Mouse (Mus musculus) embryonic facial prominence, embryonic 11.5 days (tissue): ENCODE data around the gene Epha8. TPM values are rescaled to one million over a fixed set of nuclear protein-coding genes. Genes with fewer than 3 reads are reported as not detected.
A peak's percentile ranks its signal among the peaks of the same experiment; 100 is the strongest.

ENCODE experiments used
- ATAC-seq: fragments of 200-750 bp; cut with Nextera tagmentation; replicated peaks from 2 replicates; pipeline ENCODE4 v1.8.0; 2017; ENCODE audit warnings: low read depth; ENCODE audit not compliant: insufficient number of reproducible peaks, low FRiP score, low TSS enrichment
- DNase-seq: peaks from one replicate; pipeline ENCODE4 v3.0.0-alpha.2; 2015; ENCODE audit warnings: low spot score
- H3K27ac ChIP-seq: fragments of 300-500 bp; sonication (generic); replicated peaks from 2 replicates; pipeline ENCODE4 v1.5.1; 2014; ENCODE audit warnings: mild to moderate bottlenecking, low read depth, low read length, control low read depth
- H3K27me3 ChIP-seq: fragments of 300-500 bp; sonication (generic); 2 replicates; pipeline ENCODE4 v1.6.1; 2014; ENCODE audit warnings: mild to moderate bottlenecking, low read length, moderate library complexity, mixed read lengths; ENCODE audit not compliant: control insufficient read depth, insufficient read depth
- H3K36me3 ChIP-seq: fragments of 300-500 bp; sonication (generic); replicated peaks from 2 replicates; pipeline ENCODE4 v1.6.1; 2014; ENCODE audit warnings: low read depth, mild to moderate bottlenecking, low read length, moderate library complexity, mixed read lengths; ENCODE audit not compliant: control insufficient read depth, insufficient read depth
- H3K4me1 ChIP-seq: fragments of 300-500 bp; sonication (generic); 2 replicates; pipeline ENCODE4 v1.6.1; 2014; ENCODE audit warnings: low read length, mixed read lengths; ENCODE audit not compliant: control insufficient read depth, insufficient read depth
- H3K4me2 ChIP-seq: fragments of 300-500 bp; sonication (generic); 2 replicates; pipeline ENCODE4 v1.6.1; 2014; ENCODE audit warnings: low read depth, mild to moderate bottlenecking, control low read depth, low read length, moderate library complexity
- H3K4me3 ChIP-seq: fragments of 300-500 bp; sonication (generic); 2 replicates; pipeline ENCODE4 v1.5.1; 2014; ENCODE audit warnings: low read depth, low read length, control low read depth
- H3K9ac ChIP-seq: fragments of 300-500 bp; sonication (generic); replicated peaks from 2 replicates; pipeline ENCODE4 v1.6.1; 2014; ENCODE audit warnings: mild to moderate bottlenecking, control low read depth, low read length
- H3K9me3 ChIP-seq: fragments of 300-500 bp; sonication (generic); replicated peaks from 2 replicates; pipeline ENCODE4 v1.6.1; 2016; ENCODE audit warnings: mild to moderate bottlenecking, low read length, inconsistent platforms, mixed read lengths; ENCODE audit not compliant: control insufficient read depth
- WGBS: fragments of 180-500 bp; shearing (Covaris S2); extraction: QIAGEN DNeasy Blood & Tissue Kit; methylation state at CpG from one replicate; pipeline ENCODE4 v1.1.7; 2014; 5-methylcytosine and 5-hydroxymethylcytosine counted together
- polyA plus RNA-seq: library from polyadenylated mRNA; unstranded; fragments of >200 nt; fragmentation: Nextera tagmentation; extraction: Ambion mirVana; gene quantifications from 2 replicates; pipeline ENCODE4 v1.2.1, GENCODE M21; 2014

Gene Epha8
- polyA plus RNA-seq, 1 experiment from 2014 or later, result 0.65 TPM

- Histone ChIP-seq H3K4me3 (no peak overlapping the region), H3K27me3 (no peaks in the 10 kb centered on the region; the same call in 1 of the 2 replicates), H3K36me3 (no peaks in the 10 kb centered on the region), H3K4me2 (no peak overlapping the region), H3K9ac (no peak overlapping the region), H3K4me1 (no peaks in the 10 kb centered on the region), H3K9me3 (no peaks in the 10 kb centered on the region), H3K27ac (no peak overlapping the region)
- ATAC-seq, result no peak
- no peak for DNase-seq
- 64% methylated on average over 9 of the region's 9 CpGs for WGBS
Measured at GRCm38 (mm10) chr4:136981993-136982695, 25.5 kb upstream of the Epha8 start.

DNA sequence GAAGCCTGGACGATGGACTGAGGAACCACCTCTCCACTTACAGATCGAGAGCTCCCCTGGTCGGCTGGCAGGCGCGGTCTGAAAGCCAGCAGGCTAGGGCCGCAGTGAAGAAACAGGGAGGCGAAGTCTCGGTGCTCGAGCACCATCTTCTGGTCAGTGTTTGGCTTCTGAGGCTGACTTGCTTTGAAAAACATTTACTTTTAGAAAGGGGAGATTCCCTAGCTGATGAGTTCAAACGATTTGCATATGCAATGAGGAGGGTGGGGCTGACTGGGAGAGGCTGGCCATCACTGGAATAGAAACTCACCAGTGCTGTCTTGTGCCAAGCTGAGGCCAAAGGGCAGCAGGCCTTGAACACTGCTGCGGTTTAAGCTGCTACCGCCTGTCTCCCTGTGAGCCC, 24.7 kb upstream of the Epha8 start:
- WGBS, result 6% methylated on average over 12 of the region's 12 CpGs
- Histone ChIP-seq H3K27me3 (no peaks in the 10 kb centered on the region; the same call in 1 of the 2 replicates), H3K36me3 (no peaks in the 10 kb centered on the region), H3K4me2 (no peak overlapping the region), H3K27ac (no peak overlapping the region), H3K9ac (no peak overlapping the region), H3K4me1 (no peaks in the 10 kb centered on the region), H3K4me3 (no peak overlapping the region), H3K9me3 (no peaks in the 10 kb centered on the region)
- DNase-seq (peak; percentile 77), ATAC-seq (peak; percentile 55; the same call in 1 of the 2 replicates)

DNA sequence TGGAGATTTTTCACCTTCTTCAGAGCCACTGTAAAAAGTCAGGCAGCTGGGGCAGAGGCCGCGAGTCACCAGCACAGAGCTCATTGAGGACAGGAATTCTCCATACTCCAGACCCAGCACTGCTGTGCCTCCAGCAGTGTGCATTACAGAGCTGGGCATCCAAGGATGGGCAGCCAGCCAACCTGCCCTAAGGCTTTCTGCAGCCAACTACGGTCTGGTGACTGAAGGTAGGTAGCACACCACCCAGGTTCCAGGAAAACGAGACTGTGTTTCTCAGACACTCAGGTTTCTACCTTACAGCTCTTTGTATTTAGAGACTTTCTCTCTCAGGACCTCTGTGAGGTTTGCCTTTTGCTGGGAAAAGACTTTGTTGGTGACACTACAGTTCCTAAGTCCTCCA, 24.3 kb upstream of the Epha8 start:
- WGBS, result 81% methylated on average over 4 of the region's 4 CpGs
- no peak overlapping the region for H3K9ac ChIP-seq
- no peaks in the 10 kb centered on the region; the same call in 1 of the 2 replicates for H3K27me3 ChIP-seq
- no peaks in the 10 kb centered on the region for H3K36me3 ChIP-seq
- no peaks in the 10 kb centered on the region for H3K9me3 ChIP-seq
- no peak overlapping the region for H3K27ac ChIP-seq
- no peak overlapping the region for H3K4me3 ChIP-seq
- ATAC-seq (no peak), DNase-seq (no peak)
- no peaks in the 10 kb centered on the region for H3K4me1 ChIP-seq
- no peak overlapping the region for H3K4me2 ChIP-seq

DNA sequence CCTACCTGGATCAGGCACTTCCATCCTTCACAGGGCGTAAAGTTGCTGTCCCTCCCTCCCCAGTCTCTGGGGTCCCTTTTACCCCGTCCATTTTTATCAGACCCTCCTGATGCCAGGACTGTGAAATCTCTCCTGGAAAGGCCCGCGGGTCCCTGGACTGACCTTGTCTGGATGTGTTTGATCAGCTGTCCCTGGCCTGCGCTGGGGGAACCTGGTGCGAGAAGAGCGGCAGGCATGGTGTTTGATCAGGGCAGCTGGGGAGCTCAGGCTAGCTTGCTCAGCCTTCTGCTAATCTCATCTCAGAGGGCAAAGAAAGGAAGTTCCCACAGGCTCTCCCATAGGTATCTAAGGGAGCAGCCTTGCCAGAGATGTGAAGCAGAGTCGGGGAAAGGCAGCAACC, 20.6 kb upstream of the Epha8 start:
- 54% methylated on average over 8 of the region's 8 CpGs for whole genome bisulfite sequencing
- H3K9ac ChIP-seq, result no peak overlapping the region
- no peak overlapping the region for H3K27ac ChIP-seq
- H3K27me3 ChIP-seq, result no peaks in the 10 kb centered on the region; the same call in 1 of the 2 replicates
- no peaks in the 10 kb centered on the region for H3K4me1 ChIP-seq
- DNase-seq, result no peak
- no peaks in the 10 kb centered on the region for H3K36me3 ChIP-seq
- H3K4me2 ChIP-seq, result no peak overlapping the region
- H3K4me3 ChIP-seq, result no peak overlapping the region
- no peak for ATAC-seq
- H3K9me3 ChIP-seq, result no peaks in the 10 kb centered on the region

- no peaks in the 10 kb centered on the region; the same call in 1 of the 2 replicates for H3K4me1 ChIP-seq
Measured at GRCm38 (mm10) chr4:136970939-136971338, 14.3 kb upstream of the Epha8 start.

GRCm38 (mm10) chr4:136969503-136970276, 13.1 kb upstream of the Epha8 start:
- Histone ChIP-seq H3K4me1 (no peaks in the 10 kb centered on the region; the same call in 1 of the 2 replicates), H3K4me3 (no peak overlapping the region), H3K27ac (no peak overlapping the region), H3K36me3 (no peaks in the 10 kb centered on the region), H3K4me2 (no peak overlapping the region), H3K9ac (no peak overlapping the region), H3K9me3 (no peaks in the 10 kb centered on the region), H3K27me3 (peaks cover 4% of the 10 kb centered on the region; the same call in 1 of the 2 replicates)
- ATAC-seq (no peak), DNase-seq (peak; percentile 11)
- WGBS, result 44% methylated on average over 16 of the region's 16 CpGs

More at GRCm38 (mm10) chr4:136970939-136971338, 14.3 kb upstream of the Epha8 start:
- no peak overlapping the region for H3K9ac ChIP-seq
- 12% methylated on average over 6 of the region's 6 CpGs for WGBS
- H3K9me3 ChIP-seq, result no peaks in the 10 kb centered on the region
- no peak; the same call in 1 of the 2 replicates for ATAC-seq
- no peaks in the 10 kb centered on the region for H3K36me3 ChIP-seq
- no peak overlapping the region for H3K4me3 ChIP-seq
- no peak overlapping the region for H3K27ac ChIP-seq
- peaks cover 4% of the 10 kb centered on the region; the same call in 1 of the 2 replicates for H3K27me3 ChIP-seq
- peak; percentile 71 for DNase-seq
- H3K4me2 ChIP-seq, result no peak overlapping the region

DNA sequence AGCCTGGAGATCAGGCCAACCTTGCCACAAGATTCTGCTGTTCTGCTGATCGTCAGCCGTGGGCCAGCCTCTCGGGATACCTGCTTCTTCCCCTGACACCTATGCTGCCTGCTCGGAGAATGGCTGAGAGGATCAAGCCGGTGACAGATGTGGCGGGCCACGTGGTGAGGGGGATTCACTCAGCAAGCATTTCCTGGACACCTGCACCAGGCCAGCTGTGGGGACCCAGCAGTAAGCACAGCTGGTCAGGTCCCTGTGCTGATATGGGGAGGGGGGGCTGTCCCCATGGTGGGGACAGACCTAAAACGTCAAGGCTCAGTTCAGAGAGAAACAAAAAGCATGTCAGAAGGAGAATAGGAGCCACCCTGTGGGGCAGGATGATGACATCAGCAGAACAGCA, 12.5 kb upstream of the Epha8 start:
- H3K4me2 ChIP-seq, result no peak overlapping the region
- ATAC-seq, result no peak
- 55% methylated on average over 8 of the region's 8 CpGs for WGBS
- H3K4me1 ChIP-seq, result no peaks in the 10 kb centered on the region; the same call in 1 of the 2 replicates
- H3K9ac ChIP-seq, result no peak overlapping the region
- H3K27me3 ChIP-seq, result peaks cover 4% of the 10 kb centered on the region; the same call in 1 of the 2 replicates
- H3K27ac ChIP-seq, result no peak overlapping the region
- no peaks in the 10 kb centered on the region for H3K9me3 ChIP-seq
- H3K4me3 ChIP-seq, result no peak overlapping the region
- H3K36me3 ChIP-seq, result no peaks in the 10 kb centered on the region
- DNase-seq, result no peak

- no peak overlapping the region for H3K4me3 ChIP-seq
- no peaks in the 10 kb centered on the region; the same call in 1 of the 2 replicates for H3K4me1 ChIP-seq
- no peak for ATAC-seq
- H3K4me2 ChIP-seq, result no peak overlapping the region
- H3K9ac ChIP-seq, result no peak overlapping the region
- H3K27me3 ChIP-seq, result peaks cover 4% of the 10 kb centered on the region; the same call in 1 of the 2 replicates
- DNase-seq, result no peak
- 42% methylated on average over 9 of the region's 9 CpGs for WGBS
- no peaks in the 10 kb centered on the region for H3K36me3 ChIP-seq
- H3K9me3 ChIP-seq, result no peaks in the 10 kb centered on the region
- no peak overlapping the region for H3K27ac ChIP-seq
Measured at GRCm38 (mm10) chr4:136967511-136967910, 10.9 kb upstream of the Epha8 start.
